Mouse (Mus musculus): ENCODE results near the gene Hist1h3e. TPM values are rescaled to one million over a fixed set of nuclear protein-coding genes. Genes with fewer than 3 reads are reported as not detected.
A peak's percentile ranks its signal among the peaks of the same experiment; 100 is the strongest.
"Not testable (repeated sequence)": the region's sequence is repeated elsewhere in the genome, so short reads cannot be mapped to it uniquely, and the experiment has no call there.

The Hist1h3e gene
- polyA plus RNA-seq, 1 experiment, result 2.8 TPM

GRCm38 (mm10) chr13:23582219-23583056, 20.3 kb upstream of the Hist1h3e start:
- Histone ChIP-seq H3K27ac (ENCODE audit: control insufficient read depth, insufficient read depth, low read depth, low read length) (no peak overlapping the region), H3K4me1 (ENCODE audit: control insufficient read depth, insufficient read depth, low read length) (peaks cover 8% of the 10 kb centered on the region; the same call in 1 of the 2 replicates), H3K36me3 (ENCODE audit: control insufficient read depth, insufficient read depth, low read length) (no peaks in the 10 kb centered on the region), H3K27me3 (ENCODE audit: control insufficient read depth, insufficient read depth, low read length) (no peaks in the 10 kb centered on the region), H3K4me3 (ENCODE audit: control insufficient read depth, low read depth, low read length) (no peak overlapping the region)
- no peak for TF ChIP-seq POLR2A (IDR thresholded peaks at IDR 0.05; ENCODE audit: control insufficient read depth, low read depth, low read length)
- no peak for TF ChIP-seq CTCF (IDR thresholded peaks at IDR 0.05; ENCODE audit: control insufficient read depth, insufficient read depth, insufficient replicate concordance, low read depth, low read length)

GRCm38 (mm10) chr13:23581408-23582218, 19.4 kb upstream of the Hist1h3e start, which contains the start of gene Hist1h4d:
Gene Hist1h4d, plus strand, starts transcription at chr13:23581598.
- Histone ChIP-seq H3K4me1 (ENCODE audit: control insufficient read depth, insufficient read depth, low read length) (peaks cover 7% of the 10 kb centered on the region; the same call in 1 of the 2 replicates), H3K36me3 (ENCODE audit: control insufficient read depth, insufficient read depth, low read length) (no peaks in the 10 kb centered on the region), H3K27me3 (ENCODE audit: control insufficient read depth, insufficient read depth, low read length) (no peaks in the 10 kb centered on the region; the same call in 1 of the 2 replicates), H3K27ac (ENCODE audit: control insufficient read depth, insufficient read depth, low read depth, low read length) (no peak within 1 kb of the TSS; the same call in 1 of the 2 replicates), H3K4me3 (ENCODE audit: control insufficient read depth, low read depth, low read length) (peak within 1 kb of the TSS; percentile 60)
- TF ChIP-seq CTCF (IDR thresholded peaks at IDR 0.05; ENCODE audit: control insufficient read depth, insufficient read depth, insufficient replicate concordance, low read depth, low read length) (no peak), POLR2A (IDR thresholded peaks at IDR 0.05; ENCODE audit: control insufficient read depth, low read depth, low read length) (peak; percentile 96)

- no peak overlapping the region for H3K4me3 ChIP-seq (ENCODE audit: control insufficient read depth, low read depth, low read length)
- H3K36me3 ChIP-seq (ENCODE audit: control insufficient read depth, insufficient read depth, low read length), result no peaks in the 10 kb centered on the region
- H3K4me1 ChIP-seq (ENCODE audit: control insufficient read depth, insufficient read depth, low read length), result peaks cover 6% of the 10 kb centered on the region
- TF ChIP-seq CTCF (IDR thresholded peaks at IDR 0.05; ENCODE audit: control insufficient read depth, insufficient read depth, insufficient replicate concordance, low read depth, low read length) (no peak), POLR2A (IDR thresholded peaks at IDR 0.05; ENCODE audit: control insufficient read depth, low read depth, low read length) (no peak)
- H3K27me3 ChIP-seq (ENCODE audit: control insufficient read depth, insufficient read depth, low read length), result no peaks in the 10 kb centered on the region; the same call in 1 of the 2 replicates
- H3K27ac ChIP-seq (ENCODE audit: control insufficient read depth, insufficient read depth, low read depth, low read length), result no peak overlapping the region
Observed at GRCm38 (mm10) chr13:23577835-23578234, 15.7 kb upstream of the Hist1h3e start.

DNA sequence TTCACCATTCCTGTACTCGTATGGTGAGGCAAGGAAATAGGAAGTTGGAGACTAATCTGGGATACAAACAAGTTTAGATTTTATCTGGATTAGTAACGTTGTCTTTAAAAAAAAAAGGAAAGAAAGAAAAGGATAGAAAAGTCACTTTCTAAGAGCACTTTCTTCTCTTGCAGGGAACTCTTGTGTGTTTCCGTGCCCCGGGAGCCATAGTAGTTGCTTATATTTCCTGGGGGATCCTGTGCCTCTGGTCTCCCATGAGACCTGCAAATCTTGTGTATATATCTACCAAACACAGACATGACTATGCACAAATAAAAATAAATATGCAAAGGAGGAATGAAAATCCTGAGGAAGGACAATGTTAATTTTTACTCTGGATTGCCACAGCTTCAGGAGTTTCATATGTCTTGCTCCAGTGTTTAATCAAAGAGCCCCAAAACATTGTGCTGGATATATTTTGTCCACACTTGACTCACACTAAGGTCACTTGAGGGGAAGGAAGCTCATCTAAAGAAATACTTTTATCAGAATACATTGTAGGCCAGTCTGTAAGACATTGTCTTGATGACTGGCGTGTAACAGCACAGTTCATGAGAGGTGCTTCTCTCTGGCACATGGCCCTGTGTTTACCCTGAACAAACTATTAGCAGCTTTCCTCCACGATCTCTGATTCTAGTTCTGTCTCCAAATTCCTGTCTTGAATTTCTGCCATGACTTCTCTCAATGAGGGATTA, 14.9 kb upstream of the Hist1h3e start:
- Histone ChIP-seq H3K4me1 (ENCODE audit: control insufficient read depth, insufficient read depth, low read length) (peaks cover 6% of the 10 kb centered on the region), H3K27me3 (ENCODE audit: control insufficient read depth, insufficient read depth, low read length) (no peaks in the 10 kb centered on the region; the same call in 1 of the 2 replicates), H3K36me3 (ENCODE audit: control insufficient read depth, insufficient read depth, low read length) (no peaks in the 10 kb centered on the region), H3K4me3 (ENCODE audit: control insufficient read depth, low read depth, low read length) (no peak overlapping the region), H3K27ac (ENCODE audit: control insufficient read depth, insufficient read depth, low read depth, low read length) (no peak overlapping the region)
- TF ChIP-seq CTCF (IDR thresholded peaks at IDR 0.05; ENCODE audit: control insufficient read depth, insufficient read depth, insufficient replicate concordance, low read depth, low read length) (no peak), POLR2A (IDR thresholded peaks at IDR 0.05; ENCODE audit: control insufficient read depth, low read depth, low read length) (no peak)

DNA sequence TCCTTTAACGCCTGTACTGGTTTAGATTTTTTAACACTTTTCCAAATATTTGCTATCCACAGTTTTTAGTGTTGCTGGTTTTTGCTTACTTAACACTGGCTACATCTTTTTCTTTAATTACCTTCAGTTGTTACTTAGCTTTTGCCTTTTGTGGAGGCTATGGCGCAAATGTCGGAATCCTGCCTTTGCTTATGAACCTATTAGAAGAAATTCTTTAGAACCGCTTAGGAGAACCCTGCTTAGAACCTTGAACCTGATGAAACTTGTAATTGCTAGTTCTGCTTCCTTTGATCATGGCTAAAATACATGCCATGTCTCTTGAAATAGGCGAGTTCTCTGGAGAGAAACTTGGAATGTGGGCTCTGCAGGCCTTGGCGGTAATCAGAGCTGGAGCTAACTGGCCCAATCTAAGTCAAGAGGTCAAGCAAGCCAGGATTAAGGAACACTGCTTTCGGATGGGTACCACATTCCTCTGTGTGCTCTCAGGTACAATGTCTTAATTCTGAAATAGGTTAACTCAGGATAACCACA, 14.2 kb upstream of the Hist1h3e start:
- H3K36me3 ChIP-seq (ENCODE audit: control insufficient read depth, insufficient read depth, low read length), result no peaks in the 10 kb centered on the region
- peaks cover 6% of the 10 kb centered on the region for H3K4me1 ChIP-seq (ENCODE audit: control insufficient read depth, insufficient read depth, low read length)
- H3K27me3 ChIP-seq (ENCODE audit: control insufficient read depth, insufficient read depth, low read length), result no peaks in the 10 kb centered on the region; the same call in 1 of the 2 replicates
- no peak for TF ChIP-seq POLR2A (IDR thresholded peaks at IDR 0.05; ENCODE audit: control insufficient read depth, low read depth, low read length)
- TF ChIP-seq CTCF (IDR thresholded peaks at IDR 0.05; ENCODE audit: control insufficient read depth, insufficient read depth, insufficient replicate concordance, low read depth, low read length), result no peak
- H3K4me3 ChIP-seq (ENCODE audit: control insufficient read depth, low read depth, low read length), result no peak overlapping the region
- no peak overlapping the region for H3K27ac ChIP-seq (ENCODE audit: control insufficient read depth, insufficient read depth, low read depth, low read length)

DNA sequence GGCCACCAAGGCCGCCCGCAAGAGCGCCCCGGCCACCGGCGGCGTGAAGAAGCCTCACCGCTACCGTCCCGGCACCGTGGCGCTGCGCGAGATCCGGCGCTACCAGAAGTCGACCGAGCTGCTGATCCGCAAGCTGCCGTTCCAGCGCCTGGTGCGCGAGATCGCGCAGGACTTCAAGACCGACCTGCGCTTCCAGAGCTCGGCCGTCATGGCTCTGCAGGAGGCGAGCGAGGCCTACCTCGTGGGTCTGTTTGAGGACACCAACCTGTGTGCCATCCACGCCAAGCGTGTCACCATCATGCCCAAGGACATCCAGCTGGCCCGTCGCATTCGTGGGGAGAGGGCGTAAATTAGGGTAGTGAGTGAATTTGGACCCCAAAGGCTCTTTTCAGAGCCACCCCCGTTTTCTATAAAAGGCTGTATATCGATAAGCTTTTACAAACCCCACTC, 13.7 kb upstream of the Hist1h3e start:
- H3K27me3 ChIP-seq (ENCODE audit: control insufficient read depth, insufficient read depth, low read length); H3K36me3 ChIP-seq (ENCODE audit: control insufficient read depth, insufficient read depth, low read length); H3K4me1 ChIP-seq (ENCODE audit: control insufficient read depth, insufficient read depth, low read length); H3K27ac ChIP-seq (ENCODE audit: control insufficient read depth, insufficient read depth, low read depth, low read length): not testable (repeated sequence)
- H3K4me3 ChIP-seq (ENCODE audit: control insufficient read depth, low read depth, low read length), result peak overlapping the region; percentile 47

Data from testis, adult 2 months (tissue).